Mouse (Mus musculus): Measurements from ENCODE around the gene Lrp2.

Gene Lrp2

DNA sequence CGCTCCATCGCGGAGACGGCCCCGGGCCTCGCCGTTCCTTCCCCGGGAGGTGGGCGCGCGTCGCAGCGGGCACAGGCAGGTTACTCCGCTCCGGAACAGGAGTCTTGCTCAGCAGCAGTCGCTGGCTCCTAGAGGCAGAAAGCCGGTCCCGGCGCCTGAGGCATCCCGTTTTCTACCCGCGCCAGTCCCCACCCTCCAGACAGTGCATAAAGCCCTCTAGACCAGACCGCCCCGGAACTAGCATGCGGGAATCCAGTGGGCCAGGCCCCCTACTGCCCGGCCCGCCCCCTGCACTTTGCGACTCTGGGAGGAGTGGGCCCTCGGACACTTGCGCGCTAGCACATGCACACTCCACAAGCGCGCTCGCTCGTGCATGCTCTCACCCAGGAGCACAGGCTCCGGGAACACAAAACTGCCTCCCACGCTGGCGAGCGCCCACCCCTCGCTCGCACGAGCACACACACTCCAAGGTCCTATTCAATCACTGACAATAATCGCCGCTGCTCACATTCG is at the start of gene Lrp2:
Lrp2 (minus strand) TSS at position 180 of the 513 bp plus-strand sequence.
- DNase-seq, result peak; percentile 62

DNA sequence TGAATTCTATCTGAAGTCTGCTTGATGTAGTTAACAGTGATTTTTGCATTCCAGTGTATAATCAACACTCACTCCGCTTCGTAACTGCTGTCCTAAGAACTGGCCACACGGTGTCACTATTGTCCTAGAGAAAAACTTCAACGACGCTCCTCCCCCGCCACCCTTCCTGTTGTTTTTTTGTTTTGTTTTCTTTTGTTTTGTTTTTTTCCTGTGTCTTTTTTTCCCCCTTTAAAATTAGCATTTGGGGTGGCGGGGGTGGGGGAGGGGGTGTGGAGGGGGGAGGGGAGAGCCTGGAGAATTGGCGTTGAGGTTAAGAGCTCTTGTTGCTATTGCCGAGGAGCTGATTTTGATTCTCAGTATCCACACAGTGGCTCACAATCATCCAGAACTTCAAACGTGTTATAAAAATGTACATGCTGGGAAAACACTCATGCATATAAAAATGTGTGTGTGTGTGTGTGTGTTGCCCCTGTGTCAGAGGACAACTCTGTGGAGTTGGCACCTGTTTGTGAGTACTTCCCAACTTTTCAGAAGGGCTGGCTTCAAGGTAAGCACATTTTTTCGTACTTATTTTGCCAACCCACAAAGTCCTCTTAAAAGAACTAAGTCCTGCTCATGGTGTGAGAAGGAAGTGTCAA is 49.3 kb upstream of the Lrp2 start:
- DNase-seq, result peak; percentile 72

DNA sequence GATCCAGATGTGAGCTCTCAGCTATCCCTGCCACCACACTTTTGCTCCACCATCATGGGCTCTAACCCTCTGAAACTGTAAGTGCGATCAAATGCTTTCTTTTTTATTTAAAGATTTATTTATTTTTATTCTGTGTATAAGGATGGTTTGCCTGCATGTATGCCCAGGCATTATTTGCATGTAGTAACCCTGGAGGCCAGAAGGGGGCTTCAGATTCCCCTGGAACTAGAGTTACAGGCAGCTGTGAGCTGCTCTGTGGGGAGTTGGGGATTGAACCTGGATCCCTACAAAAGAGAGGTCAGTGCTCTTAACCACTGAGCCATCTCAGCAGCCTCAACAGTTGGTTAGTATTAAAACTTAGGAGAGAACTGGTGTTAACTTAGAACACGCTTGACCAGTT is 45.6 kb upstream of the Lrp2 start:
- DNase-seq, result no peak

DNA sequence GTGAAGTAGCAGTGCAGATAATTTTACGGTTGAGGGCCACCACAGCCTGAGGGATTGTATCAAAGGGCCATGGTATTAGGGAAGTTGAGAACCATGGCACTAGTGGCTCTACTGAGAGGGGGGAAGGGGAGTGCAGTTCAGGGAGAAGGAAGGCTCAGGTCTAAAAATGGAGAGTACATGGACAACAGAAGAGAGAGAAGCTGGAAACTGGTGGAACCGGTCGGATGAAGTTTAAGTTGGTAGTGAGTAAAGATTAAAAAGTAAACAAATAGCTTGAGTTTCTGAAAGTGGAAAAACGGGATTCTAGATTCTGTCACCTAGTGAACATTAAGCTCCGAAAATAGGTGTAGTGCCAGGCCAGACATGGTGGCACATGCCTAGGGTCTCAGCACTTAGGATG is 44.9 kb upstream of the Lrp2 start:
- DNase-seq, result peak; percentile 83

DNA sequence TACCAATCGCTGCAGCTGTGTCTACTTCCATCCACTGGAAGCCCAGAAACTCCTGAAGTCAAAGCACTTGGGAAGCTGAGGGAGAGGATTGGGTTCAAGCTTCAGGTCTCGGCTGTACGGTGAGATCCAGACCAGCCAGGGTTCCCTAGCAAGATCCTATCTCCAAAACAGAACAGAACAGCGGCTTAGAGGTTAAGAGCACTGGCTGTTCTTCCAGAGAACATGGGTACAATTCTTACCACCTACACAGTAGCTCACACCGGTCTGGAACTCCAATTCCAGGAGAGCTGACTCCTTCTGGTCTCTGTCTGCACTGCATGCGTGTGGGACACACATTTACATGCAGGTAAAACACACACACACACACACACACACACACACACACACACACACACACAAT is 44.0 kb upstream of the Lrp2 start:
- DNase-seq, result no peak

DNA sequence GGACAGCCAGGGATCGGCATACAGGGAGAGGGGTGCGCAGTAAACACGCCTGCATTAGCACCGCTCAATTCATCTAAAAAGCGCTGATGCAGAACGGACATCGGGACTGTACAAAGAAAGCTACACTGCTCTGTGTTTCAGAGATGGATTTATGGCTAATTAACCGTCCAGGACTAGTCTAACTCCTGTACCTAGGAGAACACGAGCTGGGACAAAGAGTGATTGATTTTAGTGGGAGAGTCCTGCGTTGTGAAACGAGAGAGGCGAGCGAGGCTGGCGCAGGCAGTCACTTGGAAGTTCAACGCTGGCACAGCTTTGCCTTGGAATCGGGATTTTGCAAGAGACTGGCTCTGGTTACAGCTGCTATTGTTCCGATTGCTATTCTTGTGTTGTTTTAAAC is 43.4 kb upstream of the Lrp2 start:
- DNase-seq, result peak; percentile 26

DNA sequence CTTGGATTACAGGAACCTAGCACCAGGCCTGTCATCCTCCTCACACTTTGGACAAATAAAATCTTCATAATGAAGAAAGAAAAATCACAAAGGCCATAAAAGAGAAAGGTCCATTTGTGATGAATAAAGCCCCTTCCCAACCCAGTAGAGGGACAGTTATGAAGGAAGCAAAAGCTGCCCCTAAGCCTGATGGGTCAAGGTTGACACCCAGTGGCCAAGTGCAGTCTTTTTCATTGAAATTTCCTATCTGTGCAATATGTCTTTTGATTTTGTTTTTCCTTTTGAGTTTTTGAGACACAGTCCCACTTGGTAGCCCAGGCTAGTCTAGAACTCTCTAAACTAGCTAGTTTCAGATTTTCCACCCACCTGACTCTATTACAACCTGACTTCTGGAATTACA is 33.4 kb upstream of the Lrp2 start:
- DNase-seq, result no peak

DNA sequence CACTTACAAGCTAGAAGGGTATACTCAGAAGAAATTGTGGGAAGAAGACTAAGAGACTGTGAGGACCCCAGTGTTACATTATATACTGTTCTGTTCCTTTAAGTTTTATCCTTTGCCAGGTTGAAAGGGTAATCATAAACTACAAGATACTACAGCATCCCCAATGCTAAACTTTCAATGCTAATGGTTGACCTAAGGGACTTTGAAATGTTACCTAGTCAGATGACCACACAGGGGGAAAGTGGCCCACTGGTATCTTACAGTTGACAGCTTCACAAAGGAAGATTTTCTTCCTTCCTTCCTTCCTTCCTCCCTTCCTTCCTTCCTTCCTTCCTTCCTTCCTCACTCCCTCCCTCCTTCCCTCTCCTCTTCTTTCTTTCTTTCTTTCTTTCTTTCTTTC is 32.5 kb upstream of the Lrp2 start:
- no peak for DNase-seq

DNA sequence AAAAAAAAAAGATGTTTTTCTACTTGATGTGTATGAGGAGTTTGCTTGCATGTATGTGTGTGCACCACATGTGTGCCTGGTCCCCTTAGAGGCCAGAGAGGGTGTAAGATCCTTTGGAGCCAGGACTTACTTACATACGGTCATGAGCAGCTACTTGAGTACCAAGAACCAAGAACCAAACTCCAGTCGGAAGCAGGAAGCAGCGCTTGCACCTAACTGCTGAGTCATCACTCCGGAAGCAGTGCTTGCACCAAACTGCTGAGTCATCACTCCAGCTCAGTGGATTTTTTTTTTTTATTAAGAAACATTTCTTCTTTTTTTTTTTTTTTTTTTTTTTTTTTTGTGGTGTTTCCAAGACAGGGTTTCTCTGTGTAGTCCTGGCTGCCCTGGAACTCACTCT is 27.4 kb upstream of the Lrp2 start:
- DNase-seq, result peak; percentile 35

DNA sequence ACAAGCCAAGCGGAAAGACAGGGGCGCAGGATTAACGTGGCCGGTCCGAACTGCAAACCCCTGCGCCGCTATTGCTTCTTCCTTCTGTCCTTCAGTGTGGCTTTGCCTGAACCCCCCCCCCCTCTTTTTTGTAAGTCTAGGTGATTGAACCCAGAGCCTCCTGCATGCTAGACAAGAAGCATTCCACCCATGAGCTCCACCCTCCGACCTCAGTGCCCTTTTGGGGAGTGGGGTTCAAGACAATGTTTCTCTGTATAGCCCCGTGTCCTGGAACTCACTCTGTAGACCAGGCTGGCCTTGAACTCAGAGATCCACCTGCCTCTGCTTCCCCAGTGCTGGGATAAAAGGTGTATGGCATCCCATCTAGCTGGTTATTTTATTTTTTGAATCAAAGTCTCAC is 26.9 kb upstream of the Lrp2 start:
- no peak for DNase-seq

DNA sequence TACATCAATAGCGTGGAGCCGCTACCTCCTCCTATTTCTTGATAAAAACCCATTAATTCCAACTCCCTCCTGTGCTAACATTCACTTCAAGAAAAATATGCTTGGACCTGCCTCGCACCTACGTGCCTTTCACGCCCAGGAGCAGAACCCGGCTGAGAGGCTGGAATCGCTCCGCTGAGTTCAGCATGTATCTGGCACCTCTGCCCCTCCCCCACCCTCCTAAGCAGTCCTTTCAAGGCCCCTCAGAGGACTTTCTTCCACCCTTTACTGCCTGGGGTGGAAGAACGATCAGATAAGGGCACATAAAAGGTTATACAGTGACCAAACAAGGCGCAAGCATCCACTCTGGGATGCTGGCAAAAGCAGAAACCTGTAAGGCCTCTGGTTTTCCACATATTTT is 26.4 kb upstream of the Lrp2 start:
- DNase-seq, result no peak

DNA sequence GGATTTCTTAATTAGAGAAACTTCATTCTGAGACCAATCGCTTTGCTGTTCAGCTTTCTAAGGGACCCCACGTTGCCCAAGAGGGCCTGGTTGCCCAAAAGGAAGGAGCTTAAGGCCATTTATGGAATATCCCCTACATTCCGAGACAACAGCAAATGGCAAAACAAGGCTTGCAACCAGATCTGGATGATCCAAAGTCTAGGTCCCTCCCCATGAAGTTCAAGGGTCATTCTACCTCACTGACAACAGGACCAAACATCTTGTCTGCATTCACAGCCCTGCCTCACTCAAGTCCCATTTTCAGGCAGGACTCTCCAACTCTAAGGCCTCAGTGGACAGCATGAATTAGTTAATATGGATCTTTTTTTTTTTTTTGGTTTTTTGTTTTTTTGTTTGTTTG is 20.8 kb upstream of the Lrp2 start:
- no peak for DNase-seq

DNA sequence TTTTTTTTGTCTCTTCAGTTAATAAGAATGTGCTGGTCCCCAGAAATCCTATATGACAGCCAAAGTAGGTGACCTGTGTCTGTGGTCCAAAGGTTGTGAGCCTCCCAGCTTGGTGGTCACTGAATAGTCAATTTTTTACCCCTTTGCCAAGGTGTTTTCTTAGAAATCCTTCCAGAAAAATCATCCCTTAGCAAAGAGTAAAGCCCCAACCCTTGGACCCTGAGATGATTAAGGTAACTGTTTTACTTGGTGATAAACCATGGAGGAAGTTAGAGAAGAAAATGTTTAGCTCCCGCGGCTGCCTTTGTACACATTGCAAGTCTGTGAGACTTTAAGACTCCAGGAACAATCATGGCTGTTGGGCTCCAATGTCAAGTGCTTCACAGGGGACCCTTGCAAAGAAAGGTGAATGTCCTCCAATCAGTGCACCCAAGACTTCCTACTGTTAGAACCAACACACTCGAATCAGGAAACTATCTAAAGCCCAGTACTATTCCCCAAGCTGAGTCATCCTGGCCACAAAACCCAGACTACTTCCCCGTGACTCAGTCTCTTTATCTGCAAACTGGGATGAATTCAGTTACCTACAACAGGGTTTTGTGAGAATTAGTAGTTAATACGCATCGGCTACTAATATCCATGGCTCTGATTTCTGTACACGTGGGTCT is 18.0 kb upstream of the Lrp2 start:
- DNase-seq, result no peak

DNA sequence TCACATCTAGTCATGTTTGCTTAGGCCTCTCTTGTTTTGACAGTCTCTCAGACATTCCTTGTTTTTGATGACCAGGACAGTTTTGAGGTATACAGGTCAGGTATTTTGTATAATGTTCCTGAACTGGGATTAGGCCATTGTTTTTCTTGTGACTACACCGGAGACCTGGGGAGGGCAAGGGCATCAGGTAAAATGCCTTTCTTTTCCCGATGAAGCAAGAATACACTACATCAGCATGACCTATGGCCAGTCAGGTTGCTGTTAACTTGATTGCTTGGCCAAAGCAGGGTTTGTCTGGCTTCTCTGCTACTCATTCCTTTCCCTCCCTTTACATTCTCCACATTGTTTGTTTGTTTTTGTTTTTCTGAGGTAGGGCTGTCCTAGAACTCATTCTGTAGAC is 7.3 kb upstream of the Lrp2 start:
- DNase-seq, result no peak

DNA sequence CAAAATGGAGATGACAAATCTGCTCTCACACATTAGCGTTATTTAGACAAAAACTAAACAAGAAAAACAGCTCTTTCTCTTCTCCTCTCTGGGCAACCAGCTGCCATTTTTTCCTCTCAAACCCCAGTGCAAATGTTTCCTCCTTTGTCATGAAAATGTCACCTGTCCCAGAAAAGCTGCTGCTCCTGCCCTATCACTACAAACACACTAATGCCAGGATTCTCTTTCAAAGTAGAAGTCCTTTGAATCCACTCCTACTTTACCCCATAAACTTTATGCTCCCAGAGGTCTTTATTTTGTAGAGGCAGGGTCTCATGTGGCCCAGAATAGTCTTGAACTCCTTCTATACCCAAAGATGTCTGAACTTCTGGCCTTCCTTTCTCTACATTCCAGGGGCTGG is 6.7 kb upstream of the Lrp2 start:
- no peak for DNase-seq

DNA sequence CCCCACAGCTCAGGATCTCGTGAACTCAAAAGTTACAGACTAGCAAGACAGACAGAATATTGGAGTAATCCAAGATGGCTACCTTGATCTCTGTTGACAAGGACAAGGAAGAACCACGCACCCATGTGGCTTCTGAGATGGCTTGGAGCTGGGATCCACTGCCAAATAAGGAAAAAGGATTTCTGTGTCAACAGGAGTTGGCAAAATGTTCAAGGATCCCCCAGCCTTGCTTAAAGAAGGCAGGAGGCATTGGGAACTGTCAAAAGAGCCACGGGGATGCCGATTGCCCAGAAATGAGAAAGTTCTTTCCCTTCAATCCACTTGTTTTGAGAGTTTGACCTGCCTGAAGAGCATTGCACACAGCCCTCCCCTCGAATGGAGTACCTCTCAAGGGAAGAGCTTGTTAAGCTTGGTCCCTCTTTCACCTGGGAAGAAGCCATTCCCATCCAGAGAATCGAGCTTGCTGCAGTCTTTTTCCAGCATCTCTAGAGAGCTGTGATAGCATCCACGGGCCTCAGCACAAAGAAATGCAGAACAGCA is 6.2 kb upstream of the Lrp2 start:
- peak; percentile 74 for DNase-seq

DNA sequence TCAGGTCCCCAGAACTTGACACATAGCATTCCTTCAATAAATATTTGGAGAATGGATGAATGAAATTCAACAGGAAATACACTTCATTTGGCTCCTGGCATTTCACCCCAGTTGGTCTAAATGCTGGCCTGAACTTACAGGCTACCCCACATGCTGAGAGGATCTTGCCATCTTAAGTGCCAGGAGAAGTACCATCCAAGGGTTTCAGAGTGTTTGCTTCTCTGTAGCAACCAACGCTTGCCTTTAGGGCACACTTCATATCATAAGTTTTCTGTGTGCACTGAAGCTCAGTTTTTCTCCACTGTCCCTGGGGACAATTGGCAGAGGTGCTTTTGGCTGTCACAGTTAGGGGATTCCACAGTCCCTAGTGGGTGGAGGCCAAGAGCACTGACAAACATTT is 4.7 kb upstream of the Lrp2 start:
- DNase-seq, result peak; percentile 74

DNA sequence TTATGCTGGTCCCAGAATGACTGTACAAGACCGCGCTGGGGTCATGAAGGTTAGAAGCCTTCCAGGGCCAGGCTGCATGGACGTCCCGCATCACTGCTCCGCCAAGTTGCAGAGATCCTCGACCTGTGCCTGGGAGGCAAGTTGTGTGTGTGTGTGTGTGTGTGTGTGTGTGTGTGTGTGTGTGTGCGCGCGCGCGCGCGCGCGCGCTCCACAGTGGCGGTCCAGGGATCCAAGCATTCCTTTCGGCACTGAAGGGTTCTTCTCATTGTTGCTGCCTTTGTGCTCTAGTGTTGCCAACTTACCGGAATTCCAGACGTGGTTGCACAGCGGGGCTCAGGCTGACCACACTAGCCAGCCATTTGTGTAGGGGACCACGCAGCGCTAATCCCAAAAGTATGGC is 2.0 kb upstream of the Lrp2 start:
- DNase-seq, result peak; percentile 9

DNA sequence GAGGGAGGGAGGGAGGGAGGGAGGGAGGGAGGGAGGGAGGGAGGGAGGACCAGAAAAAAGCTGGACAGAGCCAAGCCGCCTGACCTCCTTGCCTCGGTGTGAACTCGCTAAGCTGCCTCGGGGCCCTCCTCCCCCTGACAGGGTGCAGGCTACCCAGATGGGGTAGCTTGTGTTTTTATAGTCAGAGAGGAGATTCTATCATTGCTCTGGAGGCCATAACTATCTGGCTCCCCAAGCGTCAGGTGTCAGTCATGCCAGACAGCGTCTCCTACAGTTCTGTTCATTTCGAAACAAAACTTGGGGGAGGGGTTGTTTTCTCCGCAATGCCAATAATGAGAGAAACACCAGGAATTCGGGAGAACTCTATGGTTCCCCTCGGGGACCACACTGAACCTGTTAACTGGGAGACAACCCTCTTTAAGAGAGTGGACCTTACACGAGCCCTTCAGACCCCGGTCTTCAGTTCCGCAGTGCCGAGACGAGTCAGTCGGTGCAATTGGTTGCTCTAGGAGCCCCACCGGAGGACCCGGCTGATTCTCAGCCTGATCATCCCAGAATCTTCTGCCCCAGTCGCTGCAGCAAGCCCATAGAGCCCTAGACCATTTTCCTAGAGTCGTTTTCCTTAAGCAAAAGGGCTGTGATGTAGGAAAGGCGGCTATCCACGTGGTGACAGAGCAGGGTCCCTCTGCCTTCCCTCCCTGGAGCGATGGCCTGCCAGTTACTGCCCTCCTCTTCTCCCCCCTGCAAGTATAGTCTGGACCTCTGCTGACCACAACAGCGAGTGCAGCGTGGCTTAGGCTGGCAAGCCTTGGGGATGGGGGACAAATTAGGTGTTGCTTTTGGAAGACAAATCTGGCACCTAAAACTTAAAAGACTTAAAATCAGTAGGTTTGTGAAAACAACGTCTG is 1.2 kb upstream of the Lrp2 start:
- peak; percentile 18 for DNase-seq

DNA sequence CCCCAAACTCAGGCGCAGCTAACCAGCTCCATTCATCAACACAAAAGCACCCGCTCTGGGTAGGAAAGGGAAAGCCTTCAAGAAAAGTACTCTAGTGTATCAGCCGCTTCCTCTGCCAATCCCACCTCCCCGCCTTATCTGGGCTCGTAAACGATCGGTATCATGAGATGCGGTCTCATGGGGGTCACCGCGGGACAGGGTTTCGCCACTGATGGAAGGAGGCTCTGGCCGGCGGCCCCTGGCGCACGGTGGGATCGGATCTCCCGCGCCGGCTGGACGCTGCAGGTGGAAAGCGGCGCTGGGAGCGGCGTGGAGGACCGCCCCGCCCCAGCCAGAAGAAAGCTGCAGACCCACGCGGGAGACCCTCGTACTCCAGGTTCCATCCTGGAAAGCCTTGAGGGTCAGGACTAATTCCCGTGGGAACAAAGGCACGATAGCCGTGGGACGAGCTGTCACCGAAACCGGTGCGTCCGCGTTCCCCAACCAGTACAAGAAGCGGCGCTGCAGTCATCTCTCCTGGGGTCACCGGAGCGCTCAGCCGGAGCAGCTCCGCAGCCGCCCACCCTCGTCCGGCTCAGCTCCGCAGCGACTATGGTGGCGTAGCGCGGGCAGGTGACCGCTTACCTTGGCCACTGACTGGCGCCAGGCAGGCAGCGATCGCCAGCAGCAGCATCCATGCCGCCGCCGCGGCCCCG is 527 bp downstream of the Lrp2 start:
- DNase-seq, result peak; percentile 7

DNA sequence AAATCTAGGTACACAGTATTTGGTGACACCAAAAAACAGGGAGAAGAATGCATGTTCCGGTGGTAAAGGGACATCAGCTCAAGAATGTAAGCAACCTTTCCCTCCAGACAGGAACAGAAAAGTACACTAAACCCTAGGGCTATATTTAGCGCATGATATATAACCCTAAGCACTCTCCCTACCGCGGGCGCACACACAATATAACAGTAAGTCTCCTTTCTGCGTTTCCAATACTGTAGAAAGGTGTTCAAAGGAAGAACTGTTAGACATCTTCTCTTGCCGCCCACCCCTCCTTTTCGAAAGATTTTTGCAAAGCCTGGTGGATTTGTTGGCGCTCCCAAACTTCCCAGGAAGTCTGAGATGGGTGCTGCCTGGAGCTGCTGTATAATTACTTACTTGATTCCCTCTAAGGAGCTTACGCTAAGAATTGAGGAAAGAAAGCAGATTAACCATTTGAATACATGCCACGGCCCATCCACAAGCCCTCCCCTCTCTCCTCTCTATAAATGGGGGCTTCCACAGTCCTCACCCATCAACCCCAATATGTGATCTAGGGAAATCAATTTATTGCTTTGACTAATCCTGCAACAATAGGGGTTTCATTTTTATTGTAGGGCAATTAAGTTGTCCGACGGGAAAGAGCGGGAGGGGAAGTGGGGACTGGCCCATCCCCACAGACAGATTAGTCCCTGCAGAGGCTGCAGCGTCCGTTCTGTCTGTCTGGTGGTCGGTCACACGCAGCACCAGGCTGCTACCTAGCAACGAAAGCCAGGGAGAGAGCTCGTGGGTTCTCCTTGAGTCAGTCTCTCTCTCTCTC is 1.5 kb downstream of the Lrp2 start:
- no peak for DNase-seq

DNA sequence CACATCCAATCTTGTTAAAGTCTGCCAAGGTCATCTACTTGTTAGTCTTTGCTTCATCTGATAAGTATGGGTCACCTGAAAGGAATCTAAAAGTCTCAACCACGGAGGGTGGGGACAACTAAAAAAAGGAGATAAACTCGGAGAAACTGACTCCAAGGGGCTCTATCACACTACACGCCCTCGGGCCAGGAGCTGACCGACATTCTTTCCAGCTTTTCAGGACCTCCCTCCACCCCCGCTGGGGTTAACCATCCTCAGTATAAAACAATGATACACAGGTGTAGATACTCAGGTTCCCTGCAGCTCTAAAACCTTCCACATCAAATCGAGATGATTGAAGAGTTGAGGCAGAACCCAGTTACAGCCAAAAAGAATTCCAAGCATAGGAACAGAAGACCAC is 3.0 kb downstream of the Lrp2 start:
- DNase-seq, result no peak

Data from lung, postnatal 36 days (tissue).